Mouse (Mus musculus): ENCODE measurements around the gene Pon1. TPM values are rescaled to one million over a fixed set of nuclear protein-coding genes. Genes with fewer than 3 reads are reported as not detected.

The Pon1 gene
- polyA plus RNA-seq, 1 experiment: not detected

DNA sequence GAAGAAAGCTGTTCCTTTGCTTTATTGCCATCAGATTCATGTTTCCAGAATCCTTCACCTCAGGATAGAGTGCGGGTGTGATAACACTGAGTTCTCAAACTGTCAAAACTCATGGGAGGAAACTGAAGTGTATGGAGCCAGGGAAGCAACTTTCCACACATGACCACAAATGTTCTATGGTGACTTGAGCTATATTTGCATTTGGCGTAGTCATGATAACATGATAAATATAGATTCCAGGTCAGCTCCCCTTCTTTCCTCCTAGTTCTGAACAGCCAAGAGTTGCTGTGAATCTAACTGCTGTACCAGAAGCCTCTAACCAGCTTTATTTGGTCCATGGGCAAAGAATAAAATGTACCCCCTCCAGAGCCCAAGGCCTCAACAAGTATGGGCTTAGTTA, 41.6 kb downstream of the Pon1 start:
- Histone ChIP-seq H3K4me1 (ENCODE audit: control insufficient read depth, insufficient read depth, low read length) (no peaks in the 10 kb centered on the region), H3K4me3 (ENCODE audit: insufficient read depth, low read depth, low read length) (no peak overlapping the region), H3K27ac (ENCODE audit: insufficient read depth, low read depth, low read length) (no peak overlapping the region)
- 93% methylated on average over 2 of the region's 2 CpGs for WGBS
- TF ChIP-seq CTCF (IDR thresholded peaks at IDR 0.05; ENCODE audit: insufficient read depth, low read depth, low read length) (no peak), POLR2A (IDR thresholded peaks at IDR 0.05; ENCODE audit: insufficient read depth, low read depth, low read length) (no peak)

DNA sequence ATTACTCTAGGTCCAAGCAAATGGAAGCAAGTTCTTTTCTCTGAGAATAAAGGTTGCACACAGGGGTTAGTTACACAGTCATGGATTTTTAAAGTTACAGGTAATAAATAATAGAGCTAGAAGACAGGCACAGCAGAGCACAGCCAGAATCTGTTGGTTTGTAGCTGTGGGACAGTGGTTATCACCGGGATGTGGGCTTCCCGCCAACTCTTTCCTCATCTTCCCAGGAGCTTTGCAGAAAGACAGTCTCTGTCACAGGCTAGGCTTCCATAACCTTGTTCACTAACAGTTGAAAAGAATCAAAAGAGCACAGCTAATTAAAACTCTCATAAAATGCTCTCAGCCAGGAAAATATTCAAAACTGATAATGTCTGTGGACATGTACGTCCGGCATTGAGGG, 42.6 kb downstream of the Pon1 start:
- 75% methylated on average over 4 of the region's 4 CpGs for WGBS
- no peak for TF ChIP-seq CTCF (IDR thresholded peaks at IDR 0.05; ENCODE audit: insufficient read depth, low read depth, low read length)
- TF ChIP-seq POLR2A (IDR thresholded peaks at IDR 0.05; ENCODE audit: insufficient read depth, low read depth, low read length): no peak

DNA sequence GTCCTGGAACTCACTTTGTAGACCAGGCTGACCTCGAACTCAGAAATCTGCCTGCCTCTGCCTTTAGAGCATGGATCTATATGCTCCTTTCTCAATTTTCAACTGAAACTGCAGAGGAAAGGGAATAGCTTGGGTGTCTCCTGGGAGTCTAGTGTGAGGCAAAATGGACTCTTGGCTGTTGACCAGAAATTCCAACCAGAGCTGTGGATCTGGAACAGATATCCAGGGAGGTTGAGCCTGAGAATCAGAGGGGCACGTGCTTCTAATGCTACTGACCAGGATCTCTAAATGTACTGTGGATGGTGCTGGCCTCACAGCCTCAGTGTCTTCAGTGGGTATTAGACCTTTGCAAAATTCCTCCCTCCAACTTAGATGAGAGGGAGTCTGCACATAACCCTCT, 43.8 kb downstream of the Pon1 start:
- 82% methylated on average over 2 of the region's 2 CpGs for WGBS
- Histone ChIP-seq H3K4me1 (ENCODE audit: control insufficient read depth, insufficient read depth, low read length) (no peaks in the 10 kb centered on the region), H3K4me3 (ENCODE audit: insufficient read depth, low read depth, low read length) (no peak overlapping the region), H3K27ac (ENCODE audit: insufficient read depth, low read depth, low read length) (no peak overlapping the region)
- TF ChIP-seq POLR2A (IDR thresholded peaks at IDR 0.05; ENCODE audit: insufficient read depth, low read depth, low read length): no peak
- no peak for TF ChIP-seq CTCF (IDR thresholded peaks at IDR 0.05; ENCODE audit: insufficient read depth, low read depth, low read length)

More for the DNA sequence above, 42.6 kb downstream of the Pon1 start:
- Histone ChIP-seq H3K4me1 (ENCODE audit: control insufficient read depth, insufficient read depth, low read length) (no peaks in the 10 kb centered on the region), H3K27ac (ENCODE audit: insufficient read depth, low read depth, low read length) (no peak overlapping the region), H3K4me3 (ENCODE audit: insufficient read depth, low read depth, low read length) (no peak overlapping the region)

DNA sequence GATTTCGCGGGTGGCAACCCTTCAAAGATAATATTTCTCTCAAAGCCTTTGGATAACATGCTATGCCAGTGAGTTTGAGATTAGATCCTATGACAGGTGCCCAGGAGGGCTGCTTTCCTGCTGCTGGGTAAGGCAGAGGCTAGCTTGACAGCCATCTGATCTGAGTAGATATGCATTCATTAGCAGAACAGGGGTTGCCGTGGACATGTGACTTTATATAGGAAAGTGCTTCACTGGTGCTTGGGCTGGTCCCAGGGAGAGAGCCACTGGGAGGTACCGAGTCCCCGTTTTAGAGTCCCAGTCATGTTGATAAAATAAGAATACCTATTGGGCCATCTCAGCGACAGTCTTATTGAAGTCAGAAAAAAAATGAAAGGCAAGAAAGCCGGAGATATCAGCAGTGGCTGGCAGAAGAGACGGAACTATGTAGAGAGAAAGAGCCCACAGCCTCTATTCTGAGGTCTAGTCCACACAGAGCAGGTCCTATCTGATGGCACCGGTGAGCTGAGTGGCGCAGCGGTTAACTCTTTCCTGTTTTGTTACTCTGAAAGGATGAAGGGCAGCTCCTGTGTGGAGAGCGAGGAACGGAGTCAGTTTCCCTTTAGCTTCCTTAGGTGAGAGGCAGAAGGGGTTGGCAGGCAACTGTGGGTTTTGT, 46.1 kb downstream of the Pon1 start:
- Histone ChIP-seq H3K4me3 (ENCODE audit: insufficient read depth, low read depth, low read length) (no peak overlapping the region), H3K4me1 (ENCODE audit: control insufficient read depth, insufficient read depth, low read length) (no peaks in the 10 kb centered on the region), H3K27ac (ENCODE audit: insufficient read depth, low read depth, low read length) (no peak overlapping the region)
- WGBS: 91% methylated on average over 13 of the region's 13 CpGs
- TF ChIP-seq POLR2A (IDR thresholded peaks at IDR 0.05; ENCODE audit: insufficient read depth, low read depth, low read length): no peak
- no peak for TF ChIP-seq CTCF (IDR thresholded peaks at IDR 0.05; ENCODE audit: insufficient read depth, low read depth, low read length)

GRCm38 (mm10) chr6:5139666-5140065, 54.1 kb downstream of the Pon1 start:
- Histone ChIP-seq H3K4me3 (ENCODE audit: insufficient read depth, low read depth, low read length) (no peak overlapping the region), H3K4me1 (ENCODE audit: control insufficient read depth, insufficient read depth, low read length) (no peaks in the 10 kb centered on the region), H3K27ac (ENCODE audit: insufficient read depth, low read depth, low read length) (no peak overlapping the region)
- WGBS: 91% methylated on average over 9 of the region's 9 CpGs
- TF ChIP-seq CTCF (IDR thresholded peaks at IDR 0.05; ENCODE audit: insufficient read depth, low read depth, low read length): no peak
- no peak for TF ChIP-seq POLR2A (IDR thresholded peaks at IDR 0.05; ENCODE audit: insufficient read depth, low read depth, low read length)

GRCm38 (mm10) chr6:5138875-5139631, 54.7 kb downstream of the Pon1 start:
- no peak overlapping the region for H3K27ac ChIP-seq (ENCODE audit: insufficient read depth, low read depth, low read length)
- 91% methylated on average over 12 of the region's 12 CpGs for WGBS
- no peak for TF ChIP-seq POLR2A (IDR thresholded peaks at IDR 0.05; ENCODE audit: insufficient read depth, low read depth, low read length)
- TF ChIP-seq CTCF (IDR thresholded peaks at IDR 0.05; ENCODE audit: insufficient read depth, low read depth, low read length): no peak
- H3K4me3 ChIP-seq (ENCODE audit: insufficient read depth, low read depth, low read length): no peak overlapping the region
- H3K4me1 ChIP-seq (ENCODE audit: control insufficient read depth, insufficient read depth, low read length): no peaks in the 10 kb centered on the region

DNA sequence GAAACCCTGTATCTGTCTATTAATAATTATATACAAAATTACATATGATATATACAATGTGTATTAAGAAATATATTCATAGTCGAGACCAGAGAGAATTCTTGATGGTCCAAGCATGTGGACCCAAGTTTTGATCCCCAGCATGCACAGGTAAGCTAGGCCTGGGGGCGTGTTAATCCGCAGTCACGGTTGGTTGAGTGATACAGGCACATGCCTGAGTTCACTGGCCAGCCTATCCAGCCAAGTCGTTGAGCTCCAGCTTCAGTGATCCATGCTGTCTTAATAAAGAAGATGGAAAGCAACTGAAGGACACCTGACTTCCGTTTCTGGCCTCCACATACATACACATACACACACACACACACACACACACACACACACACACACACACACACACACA, 57.7 kb downstream of the Pon1 start:
- Histone ChIP-seq H3K27ac (ENCODE audit: insufficient read depth, low read depth, low read length) (no peak overlapping the region), H3K4me3 (ENCODE audit: insufficient read depth, low read depth, low read length) (no peak overlapping the region), H3K4me1 (ENCODE audit: control insufficient read depth, insufficient read depth, low read length) (no peaks in the 10 kb centered on the region)
- WGBS: 87% methylated on average over 6 of the region's 6 CpGs
- TF ChIP-seq POLR2A (IDR thresholded peaks at IDR 0.05; ENCODE audit: insufficient read depth, low read depth, low read length): no peak
- no peak for TF ChIP-seq CTCF (IDR thresholded peaks at IDR 0.05; ENCODE audit: insufficient read depth, low read depth, low read length)

DNA sequence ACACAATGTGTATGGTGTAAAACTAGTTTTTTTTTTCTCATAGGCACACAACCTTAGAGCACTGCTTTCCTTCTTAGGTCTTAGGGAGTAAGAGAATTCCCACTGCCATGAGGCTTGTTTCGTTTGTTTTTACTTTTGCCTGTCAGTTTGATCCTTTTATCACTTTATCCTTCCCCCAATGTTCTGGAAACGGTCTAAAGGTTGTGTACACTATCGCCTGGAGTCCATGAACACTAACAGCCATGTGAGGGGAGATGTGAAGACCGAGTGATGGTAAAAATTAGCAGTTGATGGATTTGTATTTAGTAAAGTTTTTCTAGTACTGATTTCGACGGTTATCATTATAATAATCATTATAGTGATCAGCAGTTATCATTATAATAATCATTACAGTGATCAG, 58.8 kb downstream of the Pon1 start:
- H3K4me3 ChIP-seq (ENCODE audit: insufficient read depth, low read depth, low read length): no peak overlapping the region
- no peak overlapping the region for H3K27ac ChIP-seq (ENCODE audit: insufficient read depth, low read depth, low read length)
- TF ChIP-seq POLR2A (IDR thresholded peaks at IDR 0.05; ENCODE audit: insufficient read depth, low read depth, low read length) (no peak), CTCF (IDR thresholded peaks at IDR 0.05; ENCODE audit: insufficient read depth, low read depth, low read length) (no peak)
- H3K4me1 ChIP-seq (ENCODE audit: control insufficient read depth, insufficient read depth, low read length): no peaks in the 10 kb centered on the region
- 85% methylated on average over 6 of the region's 6 CpGs for WGBS

DNA sequence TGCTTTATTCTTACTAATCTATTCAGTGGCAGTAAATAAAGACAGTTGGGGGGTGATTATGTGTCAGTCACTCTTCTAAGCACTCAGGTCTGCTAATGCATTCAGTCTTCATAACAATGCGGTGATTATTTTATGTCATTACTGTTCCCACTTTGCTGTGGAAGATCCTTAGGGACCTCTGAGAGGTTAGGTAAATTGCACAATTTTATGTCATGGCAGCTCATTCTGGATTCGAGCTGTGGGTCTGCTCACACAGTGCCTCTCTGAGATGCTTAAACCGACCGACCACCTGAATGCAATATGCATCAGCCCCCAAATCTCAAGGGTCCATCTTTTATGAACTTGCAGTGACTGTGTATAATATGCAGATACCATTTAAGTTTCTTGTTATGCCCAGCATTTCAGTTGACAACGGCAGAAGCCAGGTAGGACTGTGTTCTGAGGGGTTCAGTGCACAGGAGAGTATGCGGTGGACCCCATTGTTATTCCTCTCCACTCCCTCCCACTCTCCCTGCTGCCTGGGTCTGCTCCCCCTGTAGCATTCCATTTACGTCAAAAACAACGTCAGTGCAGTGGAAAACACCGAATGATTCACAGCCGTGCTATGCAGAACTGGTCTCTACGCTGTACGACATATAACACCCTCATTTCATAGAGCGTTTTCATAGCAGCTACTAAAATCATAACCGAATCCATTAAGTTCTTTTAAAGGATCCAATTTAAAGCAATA, 64.2 kb downstream of the Pon1 start:
- TF ChIP-seq POLR2A (IDR thresholded peaks at IDR 0.05; ENCODE audit: insufficient read depth, low read depth, low read length) (no peak), CTCF (IDR thresholded peaks at IDR 0.05; ENCODE audit: insufficient read depth, low read depth, low read length) (no peak)
- no peak overlapping the region for H3K4me3 ChIP-seq (ENCODE audit: insufficient read depth, low read depth, low read length)
- no peaks in the 10 kb centered on the region for H3K4me1 ChIP-seq (ENCODE audit: control insufficient read depth, insufficient read depth, low read length)
- no peak overlapping the region for H3K27ac ChIP-seq (ENCODE audit: insufficient read depth, low read depth, low read length)
- WGBS: 85% methylated on average over 14 of the region's 14 CpGs
